21 mouse cellular contexts compared by ENCODE assay signal in genomic region chr4:150217042-150217554, GRCm38 (mm10). TPM values are rescaled to one million over a fixed set of nuclear protein-coding genes. Genes with fewer than 3 reads are reported as not detected.
A peak's percentile ranks its signal among the peaks of the same experiment; 100 is the strongest.
DNase-seq lines count a peak whose midpoint lies in the region; ATAC-seq lines count a peak whose summit lies in the region.
"Had no signal": no experiment of that assay in that cellular context is flagged by ENCODE, and none has a peak within 500 bp of the region (broad histone marks: within the 10 kb centered on the region; RNA-seq: fewer than 3 reads in every experiment).

No protein-coding gene starts in this region.

- peak; percentile 27 for ATAC-seq in common myeloid progenitor, adult 5-6 weeks (replicated peaks; ENCODE audit: low read depth, poor library complexity, severe bottlenecking)
- peak; percentile 11; the same call in 1 of the 2 replicates for ATAC-seq in megakaryocyte progenitor cell, adult 5-6 weeks (replicated peaks; ENCODE audit: poor library complexity)
- ATAC-seq in cerebellum, adult (ENCODE audit: insufficient number of reproducible peaks, low FRiP score, low TSS enrichment): no peak
- ATAC-seq: activated CD4-positive, CD25-positive, alpha-beta regulatory T cell, adult 4 months; forebrain, postnatal 0 days; lung, postnatal 0 days; midbrain, embryonic 15.5 days had no signal

- peak; percentile 87 for DNase-seq in 416B (ENCODE audit: low read depth)
- peak; percentile 35 for DNase-seq in CD4-positive helper T cell, adult 2 months (ENCODE audit: low read depth, low spot score)
- DNase-seq in layer of hippocampus, postnatal 10 days (ENCODE audit: low spot score in 2 of 2): no peak
- DNase-seq in cerebellum, postnatal 4 days (ENCODE audit: low spot score in 2 of 2): no peak
- DNase-seq: adrenal gland, adult 8-10 months; cerebellum, adult 9-10 months; forebrain, postnatal 0 days; gastrocnemius, postnatal 14 days; heart, adult 2 months; heart, postnatal 36 days; kidney, adult 9 months; kidney, postnatal 14 days; thymus, postnatal 4 days had no signal

RNA-seq across cellular contexts. Expression of gene Car6, which starts 16.0 kb away (rescaled TPM):
- total RNA-seq in common myeloid progenitor, adult 5-6 weeks (2017): not detected in 2 replicates
- total RNA-seq in megakaryocyte progenitor cell, adult 5-6 weeks (2015): 1.2 TPM in 1 of 2 replicates, not detected in the other
- 0.79 TPM in 1 of 2 replicates, not detected in the other for total RNA-seq in megakaryocyte progenitor cell, adult 5-6 weeks (2017)
- total RNA-seq in layer of hippocampus, postnatal 10 days (2021): not detected
- total RNA-seq: forebrain, postnatal 0 days; heart, adult 2 months; heart, postnatal 36 days; layer of hippocampus, adult 18-20 months; left cerebral cortex, postnatal 14 days had no signal

RNA-seq across cellular contexts. Expression of gene Eno1, which starts 19.4 kb away (rescaled TPM):
- total RNA-seq in common myeloid progenitor, adult 5-6 weeks (2017): 176 and 200 TPM in 2 replicates
- total RNA-seq in megakaryocyte progenitor cell, adult 5-6 weeks (2015): 336 and 338 TPM in 2 replicates
- 357 and 368 TPM in 2 replicates for total RNA-seq in megakaryocyte progenitor cell, adult 5-6 weeks (2017)
- 100 to 1,000 TPM; 323 to 338 TPM for total RNA-seq in layer of hippocampus, postnatal 10 days (2021)

Comparison
In these comparisons a context has a peak if more than half of its experiments do, and no peak if none do; other contexts are left out.
1. DNase-seq: peak in 416B (single experiment) and CD4-positive helper T cell, adult 2 months (single experiment); none in layer of hippocampus, postnatal 10 days (0 of 2) and cerebellum, postnatal 4 days (0 of 2).